Mouse (Mus musculus) yolk sac, embryonic 10.5 days (tissue): ENCODE measurements at regions not wholly inside any gene's neighbourhood (a gene's known extent, or its start where the extent isn't known, plus 50 kb on each side); places are given as distances from the start of the nearest gene placed in this dataset.

Source experiments
- DNase-seq: peaks from one replicate; pipeline ENCODE4 v3.0.0-alpha.2; 2017; ENCODE audit warnings: low spot score

DNA sequence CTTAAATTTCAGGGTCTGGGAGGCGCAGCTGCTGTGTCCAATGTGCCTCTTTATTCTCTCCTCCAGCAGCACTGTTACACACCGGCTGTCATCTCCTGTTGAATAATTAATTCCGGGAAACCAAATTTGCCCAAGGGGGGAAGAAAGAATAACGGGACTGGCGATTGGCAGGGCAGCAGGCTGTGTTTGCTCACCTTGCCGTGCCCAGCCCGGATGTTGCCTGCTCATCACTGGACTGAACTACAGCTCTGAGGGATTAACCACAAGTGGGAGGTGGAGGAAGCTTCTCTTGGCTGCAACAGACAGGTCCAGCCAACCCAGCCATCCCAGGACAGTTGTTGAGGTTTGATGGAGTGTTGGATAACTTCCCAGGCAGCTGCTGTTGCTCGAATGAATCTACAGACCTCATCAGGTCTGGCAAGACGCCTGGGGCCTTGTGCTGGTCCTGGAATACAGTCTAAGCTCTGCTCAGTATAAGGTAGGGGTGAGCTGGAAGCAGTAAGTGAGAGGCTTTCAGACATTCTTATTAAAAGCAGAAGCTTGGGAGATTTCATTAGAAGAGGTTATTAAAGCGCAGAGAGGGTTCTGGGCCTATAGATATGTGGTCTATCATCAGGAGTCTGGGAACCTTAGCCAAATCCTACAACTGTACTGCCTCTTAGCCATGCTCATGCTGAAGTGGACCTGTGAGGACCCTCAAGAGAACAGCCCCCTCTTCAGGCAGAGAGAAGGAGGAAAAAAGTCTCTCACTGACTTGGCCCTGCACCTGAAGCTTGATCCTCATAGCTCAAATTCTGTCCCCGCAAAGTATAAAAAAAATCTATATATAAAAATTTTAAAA lies 291.8 kb downstream of the Il20rb start:
- DNase-seq, result no peak

GRCm38 (mm10) chr9:100194158-100194557 lies 292.4 kb downstream of the Il20rb start:
- DNase-seq, result no peak

DNA sequence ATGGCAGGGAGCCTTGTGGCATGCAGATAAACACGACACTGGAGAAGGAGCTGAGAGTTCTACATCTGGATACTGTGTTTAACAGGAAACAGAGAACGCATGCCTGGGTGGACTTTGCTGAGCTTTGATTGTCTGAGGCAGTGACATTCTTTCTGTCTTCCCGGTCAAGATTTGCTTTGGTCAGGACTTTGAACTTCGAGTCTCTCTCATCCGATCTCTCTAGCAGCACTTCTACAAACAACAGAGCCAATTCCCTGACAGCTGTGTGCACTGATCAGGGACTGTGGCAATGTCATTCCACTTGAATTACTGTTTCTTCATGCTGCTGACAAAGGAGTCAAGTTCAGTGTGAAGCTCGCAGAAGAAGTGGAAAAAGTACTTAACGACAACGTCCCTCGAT lies 302.5 kb downstream of the Il20rb start:
- peak; percentile 60 for DNase-seq

DNA sequence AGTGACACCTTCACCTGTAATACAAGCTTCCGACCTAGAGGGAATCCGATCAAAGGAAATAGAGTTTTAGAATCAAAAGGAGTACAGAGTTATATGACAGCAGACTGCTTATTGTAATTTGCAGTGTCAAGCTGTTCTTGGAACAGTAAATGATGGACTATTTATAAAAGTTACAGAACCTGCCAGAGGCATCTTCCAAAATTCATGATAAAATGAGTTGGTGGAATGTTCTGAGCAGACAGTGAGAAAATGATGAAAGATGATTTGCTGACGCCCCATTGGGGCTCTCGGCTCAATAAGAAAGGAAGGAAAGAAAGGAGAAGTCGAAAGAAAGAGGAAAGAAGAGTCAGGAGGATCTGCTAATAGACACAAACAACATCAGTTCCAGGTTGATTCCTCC lies 300.3 kb upstream of the Sox14 start:
- DNase-seq, result no peak

DNA sequence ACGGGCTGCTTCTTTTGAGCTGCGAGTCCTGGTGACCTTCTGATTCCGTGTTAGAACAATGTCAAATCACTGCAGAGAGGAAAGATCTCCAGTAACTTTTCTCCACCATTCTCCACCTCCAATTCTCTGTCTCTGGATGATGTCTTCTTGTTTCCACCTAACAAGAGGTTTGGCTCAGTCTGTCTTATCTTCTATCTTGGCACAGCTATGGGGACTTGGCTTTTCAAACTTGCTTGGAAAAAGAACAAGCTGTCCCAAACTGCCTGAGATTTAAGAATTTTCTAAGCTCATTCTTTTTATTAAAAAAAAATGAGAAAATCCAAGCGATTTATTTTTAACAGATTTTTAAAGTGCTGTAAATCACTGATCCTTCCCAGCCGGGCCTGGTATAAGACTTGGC lies 290.3 kb upstream of the Sox14 start:
- no peak for DNase-seq

GRCm38 (mm10) chr9:100161961-100162360 lies 286.0 kb upstream of the Sox14 start:
- DNase-seq, result no peak
